Mouse (Mus musculus): ENCODE results near the gene Zfp503. TPM values are rescaled to one million over a fixed set of nuclear protein-coding genes. Genes with fewer than 3 reads are reported as not detected.

Zfp503 gene
- 1 to 10 TPM; 4.7 to 7.6 TPM for total RNA-seq (2021)
- long read RNA-seq, experiment 1, partial matches to known transcripts = 0 of 1 reads
- long read RNA-seq, experiment 1, other reads (novel, unspliced or antisense) = 1 of 1 reads
- long read RNA-seq, experiment 2 = 0 reads

DNA sequence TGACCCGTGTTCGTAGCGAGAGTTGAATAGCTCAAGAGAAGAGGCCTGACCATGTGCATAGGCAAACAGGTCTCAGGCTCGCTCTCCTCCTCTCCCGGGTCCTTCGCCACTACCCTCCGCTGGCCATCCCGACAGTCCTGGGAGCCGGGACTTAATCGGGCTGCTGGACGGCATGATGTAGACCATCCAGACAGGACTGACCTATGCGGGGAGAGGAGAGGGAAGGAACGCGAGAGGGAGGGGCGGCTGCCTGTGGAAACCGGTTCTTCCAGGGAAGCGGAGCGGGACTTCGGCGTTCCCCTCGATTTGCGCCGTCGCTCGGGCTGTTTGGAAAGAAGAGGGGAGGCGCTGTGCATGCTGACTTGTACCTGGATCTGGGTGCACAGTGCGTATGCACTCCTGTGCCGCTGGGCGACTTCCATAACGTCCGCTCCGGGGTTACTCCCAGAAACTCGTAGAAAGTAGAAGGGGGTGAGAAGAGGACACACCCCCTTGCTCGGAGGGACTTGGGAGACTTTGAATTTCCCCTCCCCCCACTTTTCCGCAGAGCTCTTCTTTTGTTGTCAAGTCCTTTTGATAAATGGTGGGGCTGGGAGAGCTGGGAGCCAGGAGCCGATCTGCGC lies at the start of gene Zfp503:
Gene Zfp503 (minus strand): TSS at position 311 of the 623 bp plus-strand sequence.
- peak; percentile 50 for DNase-seq (ENCODE audit: low spot score)

DNA sequence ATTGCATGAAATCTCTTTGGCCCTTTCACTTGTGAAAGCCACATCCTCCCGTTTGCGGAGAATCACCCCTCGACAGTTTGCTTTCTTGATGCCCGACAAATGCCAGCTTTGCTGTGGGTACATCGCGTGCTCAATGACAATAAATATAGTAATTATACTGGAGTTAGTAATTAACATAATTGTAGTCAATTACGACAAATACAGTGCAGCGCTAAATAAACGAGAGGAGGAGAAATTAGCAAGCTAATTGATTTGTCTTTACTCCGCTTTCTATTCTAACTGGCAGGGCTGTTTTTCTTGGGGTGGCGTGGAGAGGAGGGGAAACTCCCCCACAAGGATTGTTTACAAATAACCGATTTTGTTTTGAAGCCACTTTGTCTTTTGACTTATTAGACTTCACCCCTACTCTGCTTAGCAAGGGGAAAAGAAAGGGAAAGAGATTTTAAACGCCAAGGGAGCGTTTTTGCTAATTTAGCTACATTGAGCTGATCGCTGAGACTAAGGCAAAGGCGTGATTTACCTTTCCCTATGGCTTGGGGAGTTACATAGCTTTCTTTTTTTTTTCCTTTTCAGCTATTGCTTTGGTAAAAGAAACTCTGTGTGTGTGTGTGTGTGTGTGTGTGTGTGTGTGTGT lies 48.2 kb upstream of the Zfp503 start:
- no peak for DNase-seq (ENCODE audit: low spot score)

DNA sequence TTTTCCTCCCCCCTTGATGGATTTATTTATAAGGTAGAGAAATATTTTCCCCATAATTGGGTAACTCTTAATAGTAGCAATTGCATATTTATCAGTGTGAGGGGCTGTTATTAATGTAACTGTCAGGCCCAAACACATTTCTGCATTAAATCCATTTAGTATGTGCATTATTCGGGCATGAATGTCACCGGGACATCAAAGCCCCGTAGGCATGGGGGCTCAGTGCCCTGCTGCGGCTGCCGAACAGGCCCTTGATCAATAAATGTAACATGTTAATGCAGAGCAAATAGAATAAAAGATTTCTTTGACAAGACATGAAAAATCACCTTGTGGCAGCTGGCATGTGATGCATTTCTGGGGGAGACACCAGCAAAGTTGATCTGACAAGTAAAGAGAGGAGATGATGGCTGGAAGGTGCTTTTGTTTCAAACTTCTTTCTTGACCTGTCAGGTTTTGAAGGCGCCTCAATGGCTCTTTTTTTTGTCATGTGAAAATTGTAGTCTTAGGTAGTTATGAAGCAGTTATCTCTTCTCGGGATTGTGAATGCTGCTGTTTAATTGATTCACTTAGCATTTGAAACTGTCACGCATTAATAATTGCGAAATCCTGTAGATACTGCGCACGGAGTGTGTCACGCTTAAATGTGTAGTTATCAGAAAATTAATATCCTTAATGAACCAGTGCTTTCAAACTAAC lies 47.5 kb upstream of the Zfp503 start:
- no peak for DNase-seq (ENCODE audit: low spot score)

DNA sequence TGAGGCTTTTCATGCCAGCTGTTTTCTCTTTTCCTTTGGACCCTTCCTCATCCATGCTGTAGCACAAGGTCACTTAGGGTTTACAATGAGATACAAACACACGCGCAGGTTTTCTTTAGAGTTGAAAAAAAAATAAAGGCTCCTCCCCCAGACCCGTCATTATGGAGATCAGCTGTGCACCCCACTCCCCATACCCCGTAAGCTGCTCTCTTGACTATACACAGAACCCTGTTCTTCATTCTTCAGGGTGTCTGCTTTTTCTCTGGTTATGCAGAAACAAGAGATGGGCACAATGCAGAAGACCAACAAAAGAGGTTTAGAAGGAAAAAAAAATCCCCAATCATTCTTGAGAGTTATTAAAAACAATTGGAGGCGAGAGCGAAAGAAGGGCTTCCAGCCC lies 46.9 kb upstream of the Zfp503 start:
- no peak for DNase-seq (ENCODE audit: low spot score)

DNA sequence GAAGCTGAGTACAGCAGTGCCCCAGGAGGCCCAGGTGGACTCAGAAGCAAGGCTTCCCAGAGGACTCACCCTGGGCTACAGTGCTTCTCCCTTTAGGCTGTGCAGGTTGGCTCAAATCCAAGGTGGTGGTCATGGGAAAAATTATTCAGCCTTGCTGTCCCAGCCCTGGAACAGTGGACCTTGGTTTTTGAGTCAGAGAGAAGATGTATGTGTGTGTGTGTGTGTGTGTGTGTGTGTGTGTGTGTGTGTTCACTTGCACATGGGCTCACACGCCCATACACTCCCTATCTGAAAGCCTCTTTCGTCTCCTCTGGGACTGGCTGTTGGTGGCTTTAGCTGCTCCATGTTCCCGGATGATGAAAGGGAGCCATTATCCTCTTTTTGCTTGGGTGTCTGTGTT lies 46.5 kb upstream of the Zfp503 start:
- no peak for DNase-seq (ENCODE audit: low spot score)

DNA sequence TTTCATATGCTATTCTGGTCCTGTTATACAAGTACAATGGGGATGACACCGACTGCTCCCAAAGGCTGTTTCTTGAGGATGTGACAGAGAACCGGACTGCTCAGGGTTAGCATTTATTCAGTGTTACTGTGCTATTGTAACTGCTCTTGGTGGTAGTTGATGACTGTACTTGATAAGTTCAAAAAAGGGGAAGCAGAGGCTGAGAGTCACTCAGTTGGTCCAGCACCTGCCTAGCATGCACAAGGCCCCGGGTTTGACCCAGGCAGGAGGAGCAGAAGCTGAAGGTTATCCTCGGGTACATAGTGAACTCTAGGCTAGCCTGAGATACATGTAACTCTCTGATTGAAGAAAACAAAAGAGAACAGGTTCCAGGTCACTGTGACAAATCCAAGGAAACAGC lies 34.1 kb upstream of the Zfp503 start:
- no peak for DNase-seq (ENCODE audit: low spot score)

DNA sequence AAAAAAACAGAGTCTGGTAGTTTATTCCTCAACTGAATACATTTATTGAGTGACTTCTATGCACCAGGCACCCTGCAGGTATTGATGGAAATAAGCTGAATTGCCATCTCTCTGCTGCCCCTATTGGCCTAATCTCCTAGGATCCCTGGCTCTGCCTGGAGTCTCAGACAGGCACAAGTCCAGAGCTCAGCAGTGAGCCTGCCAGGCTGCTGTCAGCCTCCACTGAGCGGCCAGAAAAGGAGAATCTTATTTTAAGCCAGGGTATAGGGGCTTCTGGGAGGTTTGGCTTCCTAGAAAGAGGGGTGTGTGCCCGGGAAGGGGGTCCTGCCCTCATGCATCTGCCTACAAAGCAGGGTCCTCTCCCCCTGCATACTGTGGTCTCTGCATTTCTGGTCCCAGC lies 31.5 kb upstream of the Zfp503 start:
- peak; percentile 67 for DNase-seq (ENCODE audit: low spot score)

DNA sequence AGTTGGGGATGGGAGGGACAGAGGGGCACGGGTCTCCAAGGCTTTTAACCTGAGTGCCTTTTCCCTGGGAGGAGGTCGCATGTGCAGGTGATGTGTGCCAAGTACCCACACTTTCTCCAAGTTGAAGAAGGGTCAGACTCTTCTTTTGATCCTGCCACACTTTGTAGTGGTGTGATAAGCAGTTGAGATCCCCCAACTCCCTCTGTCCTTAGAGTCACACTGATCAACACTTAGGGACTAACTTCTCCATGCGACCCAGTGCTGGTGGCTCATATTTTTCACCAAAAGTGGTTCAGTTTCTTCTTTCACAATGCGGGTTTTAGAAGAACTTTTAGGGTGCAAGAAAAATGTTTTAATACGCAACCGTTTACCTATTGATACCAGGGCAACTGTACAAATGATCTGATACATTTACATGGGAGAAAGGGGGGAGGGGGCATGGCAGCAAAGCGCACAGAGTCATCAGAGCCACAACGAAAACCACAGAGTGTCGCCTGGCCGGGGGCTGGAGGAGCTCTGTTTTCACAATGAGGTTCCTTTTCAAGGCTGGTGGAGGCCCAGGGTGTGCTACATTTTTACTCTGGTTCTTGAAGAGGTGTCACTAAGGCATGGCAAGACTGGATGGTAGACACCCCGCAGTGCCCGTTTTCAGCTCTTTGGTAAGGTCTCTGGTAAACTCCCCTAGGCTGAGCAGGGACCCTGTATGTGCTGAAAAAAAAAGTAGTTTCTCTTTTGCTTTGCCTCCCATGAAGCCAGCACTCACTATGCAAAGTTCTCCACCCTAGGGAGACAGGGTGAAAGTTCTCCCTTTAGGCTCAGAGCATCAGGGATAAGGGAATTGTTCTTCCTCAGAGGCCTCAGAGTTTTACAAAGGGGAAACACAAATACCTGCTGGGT lies 30.8 kb upstream of the Zfp503 start:
- DNase-seq (ENCODE audit: low spot score) = peak; percentile 5

DNA sequence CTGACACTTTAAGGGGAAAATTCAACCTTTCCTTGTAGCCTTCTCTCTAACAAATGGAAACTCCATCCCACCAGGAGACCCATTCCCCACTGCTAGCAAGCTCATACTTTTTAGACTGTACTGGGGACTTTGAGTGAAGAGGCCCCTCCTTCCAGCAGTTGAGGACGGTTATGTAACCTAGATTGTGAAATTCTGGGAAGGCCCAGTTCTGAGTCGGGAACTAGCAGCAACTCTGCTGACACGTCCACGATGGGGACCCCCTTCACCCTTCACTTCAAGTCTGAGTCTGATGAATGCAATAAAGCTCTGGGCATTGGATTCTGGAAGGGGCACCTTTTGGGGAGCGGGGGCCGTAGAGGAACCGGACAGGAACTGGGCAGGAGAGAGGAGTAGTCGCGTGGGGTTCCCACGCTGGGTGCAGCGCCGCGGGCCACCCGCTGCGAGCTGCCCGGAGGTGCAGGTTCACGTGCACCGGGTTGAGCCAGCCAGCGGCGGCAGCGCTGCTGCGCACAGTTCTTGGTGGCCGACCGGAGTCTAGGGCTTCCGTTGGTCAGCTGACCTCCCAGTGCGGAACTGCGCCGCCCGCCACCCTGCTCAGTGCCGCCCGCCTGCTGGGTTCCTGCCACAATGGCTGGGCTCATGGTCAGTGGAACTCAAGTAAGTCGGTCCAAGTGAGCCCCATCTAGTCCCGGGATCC lies 30.0 kb upstream of the Zfp503 start, which contains the start of gene Lrmda:
Gene Lrmda (plus strand): TSS at position 461 of the 697 bp plus-strand sequence.
- DNase-seq (ENCODE audit: low spot score) = peak; percentile 70

DNA sequence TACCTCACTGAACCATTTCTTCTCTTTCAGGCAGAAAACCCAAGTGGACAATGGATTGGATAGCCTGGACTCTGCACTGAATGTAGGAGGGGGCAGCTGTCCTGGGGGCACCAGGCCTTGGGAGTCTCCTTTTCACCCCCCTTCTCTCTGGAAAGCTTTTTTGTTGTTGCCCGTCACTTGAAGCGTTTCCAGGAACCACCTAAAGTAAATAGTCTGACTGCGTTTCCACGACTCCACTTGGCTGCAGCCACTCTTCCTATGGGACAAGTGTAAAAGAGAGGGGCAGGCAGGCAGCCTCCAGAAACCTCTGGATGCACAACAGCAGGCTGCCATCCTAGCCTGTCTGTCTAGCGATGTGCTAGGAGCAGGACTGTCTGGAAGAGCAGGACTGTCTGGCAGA lies 27.6 kb upstream of the Zfp503 start:
- DNase-seq (ENCODE audit: low spot score) = no peak

DNA sequence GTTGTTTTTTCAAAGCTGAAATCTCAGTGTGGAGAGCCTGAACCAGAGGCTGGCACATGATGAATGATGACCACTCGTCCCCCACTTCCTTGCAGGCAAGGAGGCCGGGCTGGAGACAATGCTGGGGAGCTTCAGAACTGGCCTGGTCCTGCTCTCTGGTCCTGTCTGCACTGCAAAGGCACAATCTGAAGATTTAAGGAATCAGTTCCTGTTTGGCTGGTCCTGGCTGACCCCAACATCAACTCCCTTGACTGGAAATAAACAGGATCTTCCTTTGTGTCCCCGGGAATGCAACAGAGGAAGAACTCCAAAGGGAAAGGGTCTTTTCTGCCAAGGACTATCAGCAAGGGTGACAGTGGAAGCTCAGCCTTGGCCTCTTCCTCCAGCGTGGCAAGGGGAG lies 25.4 kb upstream of the Zfp503 start:
- DNase-seq (ENCODE audit: low spot score) = no peak

DNA sequence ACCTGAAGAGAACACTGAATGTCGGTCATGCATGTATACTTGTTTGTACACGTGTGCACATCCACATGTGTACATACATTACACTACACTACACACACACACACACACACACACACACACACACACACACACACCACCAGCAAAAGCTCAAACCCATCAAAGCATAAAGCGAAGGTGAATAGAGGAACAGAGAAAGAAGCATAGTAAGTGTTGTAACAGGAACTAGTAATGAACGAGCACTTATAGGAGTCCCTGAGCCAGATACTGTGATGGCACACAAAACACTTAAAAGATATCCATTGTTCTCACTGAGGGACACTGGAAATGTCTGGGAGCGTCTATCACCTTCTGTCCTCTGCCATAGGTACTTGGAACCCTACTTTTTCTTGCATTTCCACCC lies 24.9 kb upstream of the Zfp503 start:
- no peak for DNase-seq (ENCODE audit: low spot score)

DNA sequence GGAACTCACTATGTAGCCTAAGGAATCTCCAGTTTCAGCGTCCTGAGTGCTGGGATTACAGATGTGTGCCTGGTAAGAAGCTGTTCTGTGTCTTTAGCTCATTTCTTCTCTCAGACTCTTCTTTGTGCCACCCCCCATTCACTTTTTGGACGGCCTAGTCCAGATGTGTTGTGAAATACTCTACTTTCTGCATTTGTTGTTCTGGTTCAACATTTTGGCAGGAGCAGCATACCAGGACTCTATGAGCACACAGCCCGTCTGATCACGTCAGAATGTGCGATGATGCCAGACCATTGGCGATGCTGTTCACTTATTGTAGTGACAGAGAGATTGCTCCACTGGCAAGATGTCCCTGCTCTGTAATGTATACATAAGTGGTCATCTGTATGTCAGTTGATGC lies 17.6 kb upstream of the Zfp503 start:
- DNase-seq (ENCODE audit: low spot score) = peak; percentile 31

DNA sequence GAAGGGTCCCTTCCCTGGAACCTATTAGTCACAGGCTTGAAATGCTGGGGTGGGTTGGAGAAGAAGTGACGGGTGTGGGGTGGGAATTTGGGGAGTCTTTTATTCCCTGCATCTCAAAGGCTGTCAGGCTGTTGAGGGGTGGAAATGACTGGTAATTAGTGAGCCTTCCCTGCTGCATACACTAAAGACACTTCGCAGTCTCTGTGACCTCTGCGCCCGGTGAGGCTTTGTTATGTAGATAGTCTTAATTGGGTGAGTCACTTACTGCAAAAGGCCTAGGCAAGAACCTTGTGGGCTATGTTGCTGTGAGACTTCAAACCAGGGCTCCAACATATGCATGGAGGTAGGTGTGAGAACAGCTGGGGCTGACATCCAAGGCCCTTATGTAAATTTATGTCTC lies 15.5 kb upstream of the Zfp503 start:
- DNase-seq (ENCODE audit: low spot score) = no peak

DNA sequence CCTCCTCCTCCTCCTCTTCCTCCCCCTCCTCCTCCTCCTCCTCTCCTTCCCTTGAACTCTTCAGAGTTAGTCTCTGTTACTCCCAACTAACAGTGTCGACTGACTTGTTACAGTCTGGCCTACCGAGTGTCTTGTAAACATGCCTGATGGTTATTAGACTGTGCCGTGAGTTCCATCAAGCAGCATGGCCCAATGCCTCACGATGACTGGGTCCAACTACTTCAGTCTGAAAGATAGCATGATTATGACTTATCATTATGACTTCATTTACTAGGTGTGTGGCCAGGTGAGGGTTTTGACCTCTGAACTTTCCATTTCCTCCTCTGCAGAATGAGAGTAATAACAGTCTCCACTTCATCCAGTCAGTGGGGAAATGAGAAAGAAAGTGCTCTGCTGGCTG lies 14.2 kb upstream of the Zfp503 start:
- no peak for DNase-seq (ENCODE audit: low spot score)

DNA sequence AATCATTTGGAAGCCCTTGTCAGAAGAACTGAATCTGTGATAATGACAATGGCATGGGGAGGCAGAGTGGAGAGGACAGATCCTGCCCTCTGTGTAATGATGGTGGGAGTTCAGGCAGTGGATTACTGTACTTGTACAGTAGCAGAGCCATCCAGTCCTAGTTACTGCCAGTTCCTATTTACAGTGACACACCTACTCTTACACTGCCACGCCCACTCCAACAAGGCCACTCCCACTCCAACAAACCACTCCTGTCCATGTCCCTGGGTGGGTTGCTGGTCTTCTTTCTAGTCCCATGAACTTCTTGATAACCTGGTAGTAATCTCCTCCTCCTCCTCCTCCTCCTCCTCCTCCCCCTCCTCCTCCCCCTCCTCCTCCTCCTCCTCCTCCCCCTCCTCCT lies 13.8 kb upstream of the Zfp503 start:
- no peak for DNase-seq (ENCODE audit: low spot score)

DNA sequence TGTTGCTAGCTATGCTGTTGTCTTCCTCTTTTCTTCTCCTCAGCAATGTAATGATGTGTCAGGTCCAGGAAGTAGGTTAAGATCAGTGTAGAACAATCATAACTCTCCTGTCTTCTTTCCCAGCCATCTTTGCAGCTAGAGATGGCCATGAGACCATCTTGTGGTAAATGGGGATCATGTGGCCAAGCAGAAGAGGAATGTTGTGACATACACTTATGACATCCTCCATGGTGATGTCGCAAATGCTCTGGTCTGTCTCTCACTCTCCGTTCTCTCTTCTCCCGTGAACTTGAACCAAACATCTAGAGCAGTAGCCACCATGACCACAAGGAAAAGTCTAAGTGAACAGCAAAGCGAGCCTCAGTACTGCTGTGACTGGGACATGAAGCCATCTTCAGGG lies 10.2 kb upstream of the Zfp503 start:
- DNase-seq (ENCODE audit: low spot score) = no peak

DNA sequence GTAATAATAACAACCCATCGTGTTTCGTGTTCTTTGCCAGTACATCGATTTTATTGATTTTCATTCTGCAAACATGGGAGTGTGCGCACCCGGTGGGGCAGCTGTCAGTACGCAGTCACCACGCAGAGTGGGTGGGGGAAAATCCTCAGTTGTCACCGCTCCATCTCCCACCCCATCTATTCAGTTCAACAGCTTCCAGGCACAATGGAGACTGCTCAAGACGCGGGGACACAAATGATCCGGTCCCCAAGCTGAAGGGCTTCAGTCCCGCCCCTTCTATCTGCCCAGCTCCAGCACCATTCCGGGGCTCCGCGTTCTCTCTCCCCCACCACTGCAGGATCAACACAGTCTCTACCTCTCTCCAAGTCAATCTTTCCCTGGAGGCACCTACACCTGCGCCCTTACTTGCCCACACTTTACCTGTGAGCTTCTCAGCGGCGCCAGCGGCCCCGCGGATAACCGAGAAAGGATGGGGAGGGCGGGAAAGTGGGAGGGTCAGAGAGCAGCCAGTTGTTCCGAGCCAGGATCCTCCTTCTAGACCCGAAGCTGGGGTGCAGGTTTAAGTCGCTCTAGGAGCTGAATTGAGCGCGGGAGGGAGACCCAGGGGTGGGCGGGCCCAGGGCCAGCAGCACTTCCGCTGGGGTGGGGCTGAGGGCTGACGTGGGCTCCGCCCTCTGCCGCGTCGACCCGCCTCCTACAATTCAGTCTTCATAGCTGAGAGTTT lies 5.8 kb upstream of the Zfp503 start:
- DNase-seq (ENCODE audit: low spot score) = peak; percentile 67

DNA sequence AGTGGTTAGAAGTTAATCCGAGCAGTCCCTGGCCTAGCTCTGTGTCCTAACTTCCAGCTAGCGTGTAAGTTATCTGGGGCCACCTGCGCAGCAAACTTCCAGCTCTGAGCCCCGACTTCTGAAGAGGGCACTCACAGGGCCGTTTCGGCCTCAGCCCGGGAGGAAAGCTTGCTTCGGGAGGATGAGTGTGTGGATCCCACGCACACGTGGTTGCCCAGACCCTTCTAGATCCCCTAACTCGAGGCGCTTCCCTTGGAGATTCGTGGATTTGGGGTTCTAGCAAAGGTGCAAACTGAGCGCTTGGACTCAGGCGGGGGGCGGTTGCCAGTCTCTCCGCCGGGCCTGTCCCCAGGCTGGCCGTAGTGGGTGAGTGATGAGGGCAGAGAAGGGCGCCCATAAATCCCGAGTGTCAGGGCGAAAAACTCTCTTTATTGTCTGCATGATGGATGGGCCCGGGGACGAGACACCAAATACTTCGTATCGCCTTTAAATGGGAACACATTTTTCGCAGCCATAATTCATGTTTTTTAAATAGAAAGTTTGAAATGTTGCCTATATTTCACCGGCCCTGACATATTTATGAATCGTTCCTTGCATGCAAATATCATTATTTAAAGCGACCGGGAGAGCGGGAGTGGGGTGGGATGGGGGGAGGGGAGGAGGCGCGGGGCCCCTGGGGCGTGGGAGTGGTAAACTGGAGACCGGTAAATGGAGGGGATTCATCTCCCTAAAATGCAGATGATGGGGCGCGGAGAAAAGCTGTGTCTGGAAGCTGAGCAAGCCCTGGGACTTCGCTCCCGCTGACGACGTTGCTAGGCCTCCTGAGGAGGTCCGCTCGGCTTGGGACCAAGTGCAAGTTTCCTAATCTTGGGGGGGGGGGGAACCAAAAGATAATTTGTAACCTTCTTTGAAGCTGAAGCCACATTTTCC lies 4.9 kb upstream of the Zfp503 start:
- no peak for DNase-seq (ENCODE audit: low spot score)
